Mouse (Mus musculus) testis, postnatal 10 days (tissue): Measurements from ENCODE around the gene Ccdc169.

Experiments
- DNase-seq: peaks from one replicate; pipeline ENCODE4 v3.0.0; 2021; ENCODE audit warnings: low spot score

Gene Ccdc169

GRCm38 (mm10) chr3:55137039-55137438 is at the start of gene Ccdc169:
Gene Ccdc169 (plus strand): TSS chr3:55137339.
- no peak for DNase-seq

GRCm38 (mm10) chr3:55087360-55087759 is 49.8 kb upstream of the Ccdc169 start:
- no peak for DNase-seq

DNA sequence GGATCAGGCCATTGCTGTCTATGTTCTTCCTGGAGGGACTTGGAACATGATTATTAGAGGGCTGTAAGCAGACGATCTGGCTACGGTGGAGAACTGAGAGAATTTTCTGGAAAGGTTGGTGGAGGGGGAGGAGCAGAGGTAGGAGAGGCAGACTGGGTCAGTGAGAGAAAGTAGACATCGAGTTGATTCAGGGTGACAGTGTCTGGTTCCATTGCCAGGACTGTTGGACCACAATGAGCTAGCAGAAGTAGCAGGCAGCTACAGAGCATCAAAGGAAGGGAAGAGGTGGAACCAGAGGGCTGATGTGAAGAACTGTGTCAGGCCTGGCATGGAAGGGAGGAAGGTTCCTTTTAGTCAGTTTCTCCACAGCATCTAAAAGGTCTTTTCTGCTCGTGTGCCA is 48.8 kb upstream of the Ccdc169 start:
- DNase-seq: no peak

- no peak for DNase-seq
Observed at GRCm38 (mm10) chr3:55088843-55089242, 48.3 kb upstream of the Ccdc169 start.

DNA sequence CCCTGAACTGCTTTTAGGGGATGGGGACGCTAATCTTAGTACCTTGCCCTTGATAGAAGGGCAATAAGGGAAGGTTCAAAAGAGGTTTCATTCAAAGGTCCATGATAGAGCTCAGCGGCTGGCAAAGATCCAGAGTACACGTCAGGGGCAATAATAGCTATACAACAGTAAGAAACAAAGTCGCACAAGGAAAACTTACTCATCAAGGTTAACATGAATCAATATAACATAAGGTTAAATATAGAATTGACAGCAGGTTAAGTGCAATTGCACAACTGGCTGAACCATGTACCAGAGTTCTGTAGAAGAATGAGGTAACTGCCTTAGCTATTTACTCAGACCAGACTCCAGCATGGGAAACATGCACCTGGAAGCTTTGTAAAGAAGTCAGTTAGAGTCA is 47.8 kb upstream of the Ccdc169 start:
- no peak for DNase-seq

GRCm38 (mm10) chr3:55093161-55093560 is 44.0 kb upstream of the Ccdc169 start:
- no peak for DNase-seq

GRCm38 (mm10) chr3:55095968-55096654 is 41.0 kb upstream of the Ccdc169 start:
- peak; percentile 59 for DNase-seq

- no peak for DNase-seq
Observed at GRCm38 (mm10) chr3:55096655-55097005, 40.5 kb upstream of the Ccdc169 start.

GRCm38 (mm10) chr3:55097186-55097585 is 40.0 kb upstream of the Ccdc169 start:
- DNase-seq: no peak

- no peak for DNase-seq
Observed at GRCm38 (mm10) chr3:55098014-55098413, 39.1 kb upstream of the Ccdc169 start.

DNA sequence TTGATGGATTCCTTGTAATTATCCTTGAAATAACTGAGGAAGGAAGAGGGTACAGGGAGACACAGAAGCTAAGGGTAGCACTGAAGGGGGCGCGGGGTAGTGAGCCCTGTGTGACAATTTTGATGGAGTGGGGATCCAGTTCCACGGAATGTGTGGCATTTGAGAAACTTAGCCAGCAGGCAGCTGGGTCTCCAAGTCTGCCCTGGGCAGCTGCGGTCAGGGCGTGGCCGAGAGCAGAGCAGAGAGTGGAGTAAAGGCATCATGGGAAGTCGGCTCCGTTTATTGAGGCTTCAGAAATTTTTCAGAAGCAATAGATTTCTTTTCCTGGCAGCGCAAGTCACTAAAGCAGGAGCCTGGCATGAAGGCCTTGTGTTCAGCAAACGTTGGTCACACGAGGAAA is 38.1 kb upstream of the Ccdc169 start:
- DNase-seq: no peak

DNA sequence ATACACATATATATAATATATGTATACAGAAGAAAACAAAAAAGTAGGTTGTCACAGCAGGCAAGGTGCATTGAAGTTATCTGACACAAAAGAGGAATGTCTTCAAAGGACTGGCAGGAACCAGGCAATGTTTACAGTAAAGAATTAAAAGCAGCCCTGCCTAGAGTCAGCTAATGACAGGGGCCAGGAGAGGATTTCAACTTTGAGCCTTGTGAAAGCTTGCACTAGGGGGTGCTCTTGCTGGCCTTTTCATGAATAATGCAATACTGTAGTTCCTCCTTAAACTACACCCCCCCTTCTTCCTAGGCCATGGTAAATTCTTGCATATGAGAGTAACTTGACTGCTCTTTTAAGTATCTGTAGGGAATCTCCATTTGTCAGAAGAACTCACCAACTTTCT is 36.0 kb upstream of the Ccdc169 start:
- DNase-seq: no peak

DNA sequence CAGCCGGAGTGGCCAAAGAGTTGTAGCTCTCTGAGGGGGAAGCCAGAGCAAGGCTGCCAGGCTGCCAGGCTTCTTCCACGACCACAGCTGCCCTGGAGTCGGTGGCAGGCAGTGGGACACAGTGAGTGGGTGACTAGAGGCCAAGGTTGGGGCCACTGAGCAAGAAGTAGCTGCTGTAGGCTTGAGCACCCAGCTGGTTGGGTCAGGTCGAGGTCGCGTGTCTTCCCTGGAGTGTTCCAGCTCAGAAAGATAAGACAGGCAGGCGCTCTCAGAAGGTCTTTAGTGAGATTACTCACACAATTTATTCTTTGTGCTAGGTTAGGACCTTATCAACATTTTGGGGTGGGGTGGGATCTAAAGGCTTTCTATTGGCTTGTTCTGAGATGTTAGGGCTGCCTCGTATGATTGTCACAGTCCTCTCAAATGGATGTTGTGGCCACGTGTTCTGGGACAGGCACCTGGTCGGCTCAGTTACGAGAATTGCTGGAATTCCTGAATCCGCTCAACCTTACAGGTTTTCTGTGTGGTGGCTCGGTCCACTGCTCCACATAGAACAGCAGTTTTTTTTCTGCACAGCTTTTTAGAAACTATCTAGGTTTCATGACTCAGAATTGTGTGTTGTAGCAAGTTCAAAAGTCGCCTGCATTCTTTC is 31.6 kb upstream of the Ccdc169 start:
- peak; percentile 52 for DNase-seq

DNA sequence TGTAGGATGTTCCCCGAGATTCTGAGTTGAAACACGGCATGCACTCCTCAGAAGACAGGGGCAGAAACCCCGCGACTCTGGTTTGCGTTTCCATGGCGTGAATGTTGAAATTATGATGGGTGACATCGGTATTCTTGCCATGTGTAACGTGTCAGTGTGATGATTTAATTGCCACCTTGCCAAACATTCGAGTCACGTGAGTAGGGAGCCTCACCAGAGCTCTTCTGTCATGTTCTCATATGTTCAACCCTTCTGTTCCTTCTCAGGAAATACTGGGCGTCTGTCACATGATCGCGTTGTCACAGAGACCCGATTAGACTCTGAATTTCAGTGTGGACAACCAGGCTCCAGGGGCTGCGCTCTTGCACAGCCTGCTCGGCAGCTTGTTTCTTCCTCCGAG is 31.1 kb upstream of the Ccdc169 start:
- no peak for DNase-seq

- no peak for DNase-seq
Observed at GRCm38 (mm10) chr3:55109097-55109496, 28.0 kb upstream of the Ccdc169 start.

DNA sequence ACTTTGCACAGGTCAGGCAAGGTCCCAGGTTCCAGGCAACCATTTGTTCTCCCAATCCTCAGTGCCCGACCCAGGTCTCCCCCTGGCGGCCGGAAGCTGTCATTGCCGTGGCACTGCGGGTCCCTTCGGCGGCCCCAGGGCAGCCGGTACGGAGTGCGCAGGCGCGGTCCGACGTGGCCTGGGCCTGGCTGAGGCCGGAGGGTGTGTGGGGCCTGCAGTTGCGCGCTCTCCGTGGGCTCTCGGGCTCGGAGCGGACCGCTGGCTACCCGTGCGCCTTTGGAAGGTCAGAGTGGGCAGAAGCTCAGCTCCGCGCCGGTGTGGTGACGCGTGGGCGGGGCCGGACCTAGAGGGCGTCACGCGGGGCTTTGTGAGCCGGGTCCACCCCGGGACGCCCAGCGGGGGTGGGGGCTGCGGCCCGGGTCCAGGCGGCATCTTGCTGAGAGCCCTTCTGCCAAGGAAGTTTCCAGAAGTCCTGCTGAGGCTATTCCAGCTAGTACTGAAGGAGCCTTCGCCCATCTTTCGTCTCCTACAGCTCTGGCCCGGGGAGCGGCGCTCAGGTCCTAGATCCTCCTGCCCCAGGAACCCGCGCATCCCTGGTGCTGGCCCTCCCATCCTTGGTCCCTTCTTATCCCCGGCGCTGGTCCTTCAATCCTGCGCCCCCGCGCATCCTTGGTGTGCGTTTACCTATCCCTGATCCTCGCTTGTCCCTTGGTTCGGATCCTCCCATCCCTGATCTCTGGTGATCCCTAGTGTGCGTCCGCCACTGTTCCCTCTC is 25.0 kb upstream of the Ccdc169 start, which contains the start of gene Spg20:
Gene Spg20 (plus strand): TSS at position 174 of the 775 bp plus-strand sequence.
- DNase-seq: peak; percentile 98

DNA sequence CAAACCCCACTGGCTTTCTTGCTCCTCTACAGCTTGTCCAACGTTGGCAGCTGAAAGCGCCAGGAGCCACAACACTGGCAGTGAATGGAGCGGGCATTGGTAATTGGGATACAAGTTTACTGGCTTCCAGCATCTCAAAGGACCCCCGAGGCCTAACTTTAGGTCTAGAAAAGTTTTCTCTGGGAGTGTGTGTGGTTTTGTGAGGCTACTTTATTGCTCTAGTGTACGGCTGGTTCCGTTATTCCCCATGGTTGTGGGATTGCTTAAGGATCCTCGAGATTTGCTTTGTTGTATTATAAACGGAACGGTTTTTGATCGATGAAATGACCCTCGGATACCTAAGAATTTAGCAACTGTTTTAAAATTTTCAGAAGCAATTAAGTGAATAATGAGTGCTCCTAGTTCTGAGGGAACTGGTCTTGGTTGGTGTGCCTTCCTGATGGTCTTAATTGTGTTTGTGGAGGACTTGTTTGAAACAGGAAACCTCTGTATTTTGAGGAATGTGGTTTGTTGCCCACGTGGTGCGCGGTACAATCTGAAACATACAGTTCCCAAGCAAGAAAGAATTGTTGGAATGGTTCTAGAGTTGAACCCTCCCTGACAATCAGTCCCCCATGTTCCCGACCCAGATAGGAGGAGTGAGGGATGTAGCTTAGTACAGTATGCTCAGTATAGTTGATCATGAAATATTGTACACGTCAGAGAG is 24.3 kb upstream of the Ccdc169 start:
- no peak for DNase-seq

DNA sequence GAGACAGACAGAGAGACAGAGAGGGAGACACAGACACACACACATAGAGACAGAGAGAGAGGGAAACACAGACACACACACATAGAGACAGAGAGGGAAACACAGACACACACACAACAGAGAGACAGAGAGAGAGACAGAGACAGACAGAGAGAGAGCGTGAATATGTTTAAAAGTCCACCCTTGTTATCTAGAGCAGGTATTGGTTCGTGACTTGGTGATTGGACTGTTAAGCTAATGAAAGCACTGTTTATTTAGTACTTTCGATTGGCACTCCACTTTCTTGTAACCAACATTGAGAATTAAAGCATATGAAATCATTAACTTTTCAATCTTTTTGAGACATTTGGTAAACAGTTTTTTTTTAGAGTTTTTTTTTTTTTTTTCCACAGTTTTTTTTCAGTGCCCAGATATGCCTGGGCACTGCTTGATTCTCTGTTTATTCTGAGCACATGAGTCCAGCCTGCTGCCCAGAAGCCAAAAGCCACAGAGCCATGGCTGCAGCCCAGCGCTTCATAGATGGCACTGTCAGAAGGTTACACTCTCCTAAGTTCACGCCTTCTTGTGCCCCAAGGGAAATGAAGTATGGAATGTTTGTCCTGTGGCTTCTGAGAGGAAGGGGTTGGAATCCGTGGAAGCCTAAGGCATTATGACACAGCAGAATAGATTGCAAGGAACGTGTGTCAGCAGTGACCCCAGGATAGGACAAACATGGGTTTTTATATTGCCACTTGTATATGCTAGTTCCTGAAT is 22.6 kb upstream of the Ccdc169 start:
- DNase-seq: no peak

DNA sequence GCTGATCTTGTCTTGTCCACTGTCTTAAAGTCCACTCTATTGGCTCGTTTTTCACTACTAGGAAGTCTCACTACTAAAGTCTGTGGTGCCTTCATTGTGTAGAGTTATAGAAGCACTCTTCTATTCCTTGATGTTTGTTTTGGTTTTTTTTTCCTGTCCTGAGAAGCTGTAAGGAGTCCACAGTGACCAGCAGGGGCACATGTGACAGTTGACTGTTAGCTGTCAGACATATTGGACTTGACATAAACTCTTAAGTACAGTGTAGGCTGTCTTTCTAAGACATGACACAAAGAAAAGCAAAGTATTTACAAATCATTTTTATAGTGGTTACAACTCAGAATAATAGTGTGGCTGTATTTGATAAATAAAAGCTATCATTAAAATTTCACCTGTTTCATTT is 22.1 kb upstream of the Ccdc169 start:
- no peak for DNase-seq

GRCm38 (mm10) chr3:55115989-55116388 is 21.1 kb upstream of the Ccdc169 start:
- no peak for DNase-seq

- DNase-seq: no peak
Observed at GRCm38 (mm10) chr3:55119275-55119898, 17.8 kb upstream of the Ccdc169 start.
